Mouse (Mus musculus) heart, adult 2 months (tissue): ENCODE measurements around the gene Fancg.

Source experiments
- CTCF ChIP-seq: fragments of 200-600 bp; IDR thresholded peaks from 2 replicates; pipeline ENCODE4 v1.8.1; 2022; ENCODE audit warnings: antibody characterized with exemption, mild to moderate bottlenecking, moderate library complexity
- EP300 ChIP-seq: fragments of 200-500 bp; IDR thresholded peaks from 2 replicates; pipeline ENCODE4 v1.6.1; 2011; ENCODE audit warnings: low read depth, low read length, control low read depth; ENCODE audit not compliant: insufficient read depth
- POLR2A ChIP-seq: fragments of 200-500 bp; IDR thresholded peaks from 2 replicates; pipeline ENCODE4 v1.6.1; 2011; ENCODE audit warnings: mild to moderate bottlenecking, low read depth, low read length, control low read depth; ENCODE audit not compliant: insufficient read depth

GRCm38 (mm10) chr4:43040881-43041547 lies 30.7 kb upstream of the Fancg start:
- TF ChIP-seq CTCF (no peak), POLR2A (no peak), EP300 (no peak)
